Mouse (Mus musculus): ENCODE results near the gene Pgm5. TPM values are rescaled to one million over a fixed set of nuclear protein-coding genes. Genes with fewer than 3 reads are reported as not detected.
A peak's percentile ranks its signal among the peaks of the same experiment; 100 is the strongest.

The Pgm5 gene
- polyA plus RNA-seq, 1 experiment = 18.3 TPM

DNA sequence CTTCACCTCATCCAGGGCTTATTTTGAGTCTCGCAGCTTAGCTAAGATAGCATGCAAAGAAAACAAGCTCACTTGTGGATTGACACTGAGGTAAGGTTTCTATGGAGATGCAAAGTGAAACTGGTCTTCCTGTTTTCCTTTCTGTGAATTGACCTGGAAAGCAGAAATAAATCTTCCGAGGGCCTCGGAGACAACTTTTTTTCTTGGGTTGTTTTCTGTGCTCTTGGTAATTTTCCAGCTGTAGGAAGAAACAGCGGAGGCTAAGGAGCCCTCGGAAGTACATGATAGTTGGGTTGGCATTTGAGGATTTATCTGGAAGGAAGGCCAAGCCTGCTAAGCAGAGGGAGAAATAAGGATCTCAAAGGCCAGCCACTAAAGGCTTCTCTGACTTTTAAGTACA is 163.0 kb downstream of the Pgm5 start:
- no peak overlapping the region for H3K27ac ChIP-seq (ENCODE audit: insufficient read depth, low read depth, low read length)
- H3K4me1 ChIP-seq (ENCODE audit: control insufficient read depth, insufficient read depth, insufficient read length, low read length) = peaks cover 1% of the 10 kb centered on the region; the same call in 1 of the 2 replicates
- H3K36me3 ChIP-seq (ENCODE audit: control insufficient read depth, insufficient read depth, low read length) = no peaks in the 10 kb centered on the region
- 66% methylated on average over 5 of the region's 5 CpGs for WGBS
- TF ChIP-seq POLR2A (IDR thresholded peaks at IDR 0.05; ENCODE audit: low read depth, low read length) (no peak), CTCF (IDR thresholded peaks at IDR 0.05; ENCODE audit: extremely low read depth, insufficient read length, insufficient replicate concordance, low read depth, low read length) (no peak)
- no peaks in the 10 kb centered on the region for H3K27me3 ChIP-seq (ENCODE audit: control insufficient read depth, insufficient read depth, low read length)
- H3K4me3 ChIP-seq (ENCODE audit: low read depth, low read length) = no peak overlapping the region

GRCm38 (mm10) chr19:24697946-24698345 is 163.7 kb downstream of the Pgm5 start:
- no peaks in the 10 kb centered on the region for H3K27me3 ChIP-seq (ENCODE audit: control insufficient read depth, insufficient read depth, low read length)
- H3K4me1 ChIP-seq (ENCODE audit: control insufficient read depth, insufficient read depth, insufficient read length, low read length) = peaks cover 2% of the 10 kb centered on the region; the same call in 1 of the 2 replicates
- no peak overlapping the region for H3K4me3 ChIP-seq (ENCODE audit: low read depth, low read length)
- no peak for TF ChIP-seq POLR2A (IDR thresholded peaks at IDR 0.05; ENCODE audit: low read depth, low read length)
- TF ChIP-seq CTCF (IDR thresholded peaks at IDR 0.05; ENCODE audit: extremely low read depth, insufficient read length, insufficient replicate concordance, low read depth, low read length) = no peak
- WGBS = 86% methylated on average over 1 of the region's 1 CpGs
- no peaks in the 10 kb centered on the region for H3K36me3 ChIP-seq (ENCODE audit: control insufficient read depth, insufficient read depth, low read length)
- no peak overlapping the region for H3K27ac ChIP-seq (ENCODE audit: insufficient read depth, low read depth, low read length)

GRCm38 (mm10) chr19:24692691-24693090 is 169.0 kb downstream of the Pgm5 start:
- H3K36me3 ChIP-seq (ENCODE audit: control insufficient read depth, insufficient read depth, low read length) = no peaks in the 10 kb centered on the region
- peaks cover 8% of the 10 kb centered on the region; the same call in 1 of the 2 replicates for H3K4me1 ChIP-seq (ENCODE audit: control insufficient read depth, insufficient read depth, insufficient read length, low read length)
- no peaks in the 10 kb centered on the region for H3K27me3 ChIP-seq (ENCODE audit: control insufficient read depth, insufficient read depth, low read length)
- no peak overlapping the region for H3K27ac ChIP-seq (ENCODE audit: insufficient read depth, low read depth, low read length)
- TF ChIP-seq CTCF (IDR thresholded peaks at IDR 0.05; ENCODE audit: extremely low read depth, insufficient read length, insufficient replicate concordance, low read depth, low read length) (no peak), POLR2A (IDR thresholded peaks at IDR 0.05; ENCODE audit: low read depth, low read length) (no peak)
- 93% methylated on average over 2 of the region's 2 CpGs for WGBS
- H3K4me3 ChIP-seq (ENCODE audit: low read depth, low read length) = no peak overlapping the region

DNA sequence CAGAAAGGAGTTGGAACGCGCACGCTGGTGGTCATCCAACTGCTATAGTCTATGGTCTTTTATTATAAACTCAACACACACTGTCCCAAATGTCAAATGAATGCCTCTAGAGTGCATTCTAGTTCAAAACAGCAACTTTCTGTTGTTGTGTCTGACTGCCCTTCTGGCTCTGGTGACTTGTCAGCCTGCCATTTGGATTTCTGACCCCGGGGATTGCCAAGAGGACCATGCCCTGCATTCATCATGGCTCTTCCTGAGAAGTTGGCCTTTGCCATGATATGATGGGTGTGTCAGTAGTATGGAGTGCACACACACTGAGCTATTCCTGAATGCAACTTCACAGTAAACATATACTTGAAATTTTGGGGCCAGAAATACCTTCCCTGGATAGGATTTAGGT is 172.1 kb downstream of the Pgm5 start:
- 82% methylated on average over 4 of the region's 4 CpGs for WGBS
- no peak for TF ChIP-seq POLR2A (IDR thresholded peaks at IDR 0.05; ENCODE audit: low read depth, low read length)
- no peak for TF ChIP-seq CTCF (IDR thresholded peaks at IDR 0.05; ENCODE audit: extremely low read depth, insufficient read length, insufficient replicate concordance, low read depth, low read length)
- H3K27ac ChIP-seq (ENCODE audit: insufficient read depth, low read depth, low read length) = no peak overlapping the region
- no peaks in the 10 kb centered on the region for H3K27me3 ChIP-seq (ENCODE audit: control insufficient read depth, insufficient read depth, low read length)
- no peaks in the 10 kb centered on the region for H3K36me3 ChIP-seq (ENCODE audit: control insufficient read depth, insufficient read depth, low read length)
- H3K4me1 ChIP-seq (ENCODE audit: control insufficient read depth, insufficient read depth, insufficient read length, low read length) = peaks cover 12% of the 10 kb centered on the region; the same call in 1 of the 2 replicates
- no peak overlapping the region for H3K4me3 ChIP-seq (ENCODE audit: low read depth, low read length)

GRCm38 (mm10) chr19:24688327-24688726 is 173.3 kb downstream of the Pgm5 start:
- Histone ChIP-seq H3K27ac (ENCODE audit: insufficient read depth, low read depth, low read length) (no peak overlapping the region), H3K4me1 (ENCODE audit: control insufficient read depth, insufficient read depth, insufficient read length, low read length) (peaks cover 16% of the 10 kb centered on the region), H3K36me3 (ENCODE audit: control insufficient read depth, insufficient read depth, low read length) (no peaks in the 10 kb centered on the region), H3K4me3 (ENCODE audit: low read depth, low read length) (no peak overlapping the region), H3K27me3 (ENCODE audit: control insufficient read depth, insufficient read depth, low read length) (no peaks in the 10 kb centered on the region)
- no peak for TF ChIP-seq CTCF (IDR thresholded peaks at IDR 0.05; ENCODE audit: extremely low read depth, insufficient read length, insufficient replicate concordance, low read depth, low read length)
- TF ChIP-seq POLR2A (IDR thresholded peaks at IDR 0.05; ENCODE audit: low read depth, low read length) = no peak
- 86% methylated on average over 6 of the region's 6 CpGs for WGBS

DNA sequence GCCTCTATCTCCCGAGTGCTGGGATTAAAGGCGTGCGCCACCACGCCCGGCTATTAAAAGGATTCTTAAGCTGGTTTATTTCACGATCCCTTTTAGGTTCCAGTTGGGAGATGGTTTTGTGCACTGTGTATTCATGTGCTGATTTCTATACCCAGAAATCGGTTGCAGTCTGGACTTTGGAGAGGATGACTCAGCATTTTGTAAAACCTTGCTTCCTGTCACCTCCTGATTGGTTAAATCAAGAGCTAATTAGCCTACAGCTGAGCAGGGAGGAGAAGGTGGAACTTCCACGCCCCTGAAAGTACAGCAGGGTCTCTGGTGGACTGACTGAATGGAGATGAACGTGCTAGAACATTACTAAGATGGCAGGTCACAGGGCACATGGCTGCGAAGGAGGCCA is 175.2 kb downstream of the Pgm5 start:
- Histone ChIP-seq H3K4me3 (ENCODE audit: low read depth, low read length) (no peak overlapping the region), H3K27me3 (ENCODE audit: control insufficient read depth, insufficient read depth, low read length) (no peaks in the 10 kb centered on the region), H3K36me3 (ENCODE audit: control insufficient read depth, insufficient read depth, low read length) (no peaks in the 10 kb centered on the region), H3K27ac (ENCODE audit: insufficient read depth, low read depth, low read length) (no peak overlapping the region), H3K4me1 (ENCODE audit: control insufficient read depth, insufficient read depth, insufficient read length, low read length) (peaks cover 21% of the 10 kb centered on the region)
- no peak for TF ChIP-seq CTCF (IDR thresholded peaks at IDR 0.05; ENCODE audit: extremely low read depth, insufficient read length, insufficient replicate concordance, low read depth, low read length)
- no peak for TF ChIP-seq POLR2A (IDR thresholded peaks at IDR 0.05; ENCODE audit: low read depth, low read length)
- WGBS = 79% methylated on average over 10 of the region's 10 CpGs

DNA sequence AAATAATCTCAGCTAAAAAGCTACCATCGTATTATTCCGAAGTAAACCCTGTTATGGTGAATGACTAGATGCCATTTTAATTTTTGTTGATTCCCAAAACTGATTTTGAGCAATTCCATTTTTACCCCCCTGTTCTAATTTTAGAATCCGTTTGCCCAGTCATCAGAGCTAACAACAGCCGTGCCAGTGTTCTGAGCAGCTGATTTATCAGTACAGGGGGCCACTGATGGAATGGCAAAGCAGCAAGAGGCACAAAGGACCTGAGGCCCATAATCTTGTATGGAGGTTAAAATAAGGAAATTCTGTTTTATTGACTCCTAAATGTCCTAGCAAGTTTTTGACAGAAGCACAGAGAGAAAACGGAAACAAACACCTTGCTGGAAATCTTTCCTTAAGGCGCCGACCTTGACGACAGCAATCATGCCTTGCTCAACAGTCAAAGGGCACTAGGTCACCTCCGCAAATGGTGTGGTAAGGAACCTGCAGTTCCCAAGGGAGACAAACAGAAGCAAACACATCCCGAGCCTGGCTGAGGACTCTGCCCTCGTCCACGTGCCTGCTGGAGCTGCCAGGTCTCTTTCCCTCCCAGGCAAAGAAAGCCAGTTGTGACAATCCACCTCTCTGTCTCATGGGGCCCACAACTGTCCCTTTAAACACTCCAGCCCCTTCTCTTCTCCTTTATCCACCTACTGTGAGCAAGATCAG is 178.5 kb downstream of the Pgm5 start:
- Histone ChIP-seq H3K4me3 (ENCODE audit: low read depth, low read length) (no peak overlapping the region), H3K27me3 (ENCODE audit: control insufficient read depth, insufficient read depth, low read length) (no peaks in the 10 kb centered on the region), H3K27ac (ENCODE audit: insufficient read depth, low read depth, low read length) (peak overlapping the region; percentile 74), H3K4me1 (ENCODE audit: control insufficient read depth, insufficient read depth, insufficient read length, low read length) (peaks cover 27% of the 10 kb centered on the region), H3K36me3 (ENCODE audit: control insufficient read depth, insufficient read depth, low read length) (no peaks in the 10 kb centered on the region)
- 25% methylated on average over 12 of the region's 12 CpGs for WGBS
- no peak for TF ChIP-seq POLR2A (IDR thresholded peaks at IDR 0.05; ENCODE audit: low read depth, low read length)
- TF ChIP-seq CTCF (IDR thresholded peaks at IDR 0.05; ENCODE audit: extremely low read depth, insufficient read length, insufficient replicate concordance, low read depth, low read length) = no peak
